Comparison of ENCODE assay signal across 8 mouse cellular contexts in genomic region chr7:17023701-17024100, GRCm38 (mm10). TPM values are rescaled to one million over a fixed set of nuclear protein-coding genes. Genes with fewer than 3 reads are reported as not detected.
DNase-seq lines count a peak whose midpoint lies in the region; ATAC-seq lines count a peak whose summit lies in the region.

No protein-coding gene starts in this region.

- peak overlapping the region; percentile 69 for H3K27ac ChIP-seq in heart, embryonic 10.5 days
- H3K27ac ChIP-seq in lung, embryonic 15.5 days = peak overlapping the region; percentile 77
- H3K27ac ChIP-seq in intestine, embryonic 15.5 days = peak overlapping the region; percentile 78; the same call in 1 of the 2 replicates

- no peak for DNase-seq in heart, embryonic 10.5 days (ENCODE audit: low spot score)
- no peak for DNase-seq in heart, postnatal 14 days
- no peak for DNase-seq in lung, postnatal 25 days (ENCODE audit: low spot score)
- no peak for DNase-seq in thymus, postnatal 0 days (ENCODE audit: low spot score)
- DNase-seq in cerebellum, postnatal 36 days = no peak

- 0 out of 2 replicates have a peak overlapping the region, but pooled peaks have one; percentile 73 for H3K4me2 ChIP-seq in lung, embryonic 15.5 days
- H3K4me2 ChIP-seq in intestine, embryonic 15.5 days (replicated peaks) = peak overlapping the region; percentile 74; the same call in 1 of the 2 replicates

- intact Hi-C loops in heart, postnatal 14 days (cut with DNase I) = no loop called here

- H3K36me3 ChIP-seq in heart, embryonic 10.5 days = peaks cover 63% of the 10 kb centered on the region
- H3K36me3 ChIP-seq in lung, embryonic 15.5 days = peaks cover 45% of the 10 kb centered on the region
- peaks cover 31% of the 10 kb centered on the region for H3K36me3 ChIP-seq in intestine, embryonic 15.5 days
- H3K36me3 ChIP-seq in megakaryocyte, embryonic 14.5 days (replicated peaks; ENCODE audit: low read length) = peaks cover 64% of the 10 kb centered on the region

- no peak for ATAC-seq in lung, embryonic 15.5 days (ENCODE audit: borderline replicate concordance, extremely low read depth, low FRiP score, low TSS enrichment)
- ATAC-seq in intestine, embryonic 15.5 days = no peak

- WGBS in heart, embryonic 10.5 days = 36% methylated on average over 4 of the region's 4 CpGs
- WGBS in lung, embryonic 15.5 days = 65% methylated on average over 4 of the region's 4 CpGs
- WGBS in intestine, embryonic 15.5 days = 64% methylated on average over 4 of the region's 4 CpGs

- H3K9me3 ChIP-seq in heart, embryonic 10.5 days = no peaks in the 10 kb centered on the region
- no peaks in the 10 kb centered on the region for H3K9me3 ChIP-seq in lung, embryonic 15.5 days
- no peaks in the 10 kb centered on the region for H3K9me3 ChIP-seq in intestine, embryonic 15.5 days
- no peaks in the 10 kb centered on the region for H3K9me3 ChIP-seq in megakaryocyte, embryonic 14.5 days

- H3K4me1 ChIP-seq in heart, embryonic 10.5 days = peaks cover 53% of the 10 kb centered on the region
- H3K4me1 ChIP-seq in lung, embryonic 15.5 days = peaks cover 45% of the 10 kb centered on the region
- H3K4me1 ChIP-seq in intestine, embryonic 15.5 days (replicated peaks) = peaks cover 39% of the 10 kb centered on the region
- peaks cover 85% of the 10 kb centered on the region for H3K4me1 ChIP-seq in megakaryocyte, embryonic 14.5 days

- no peaks in the 10 kb centered on the region for H3K27me3 ChIP-seq in heart, embryonic 10.5 days (ENCODE audit: insufficient read depth, poor library complexity, severe bottlenecking)
- H3K27me3 ChIP-seq in lung, embryonic 15.5 days = no peaks in the 10 kb centered on the region
- no peaks in the 10 kb centered on the region for H3K27me3 ChIP-seq in intestine, embryonic 15.5 days (replicated peaks)
- no peaks in the 10 kb centered on the region for H3K27me3 ChIP-seq in megakaryocyte, embryonic 14.5 days (replicated peaks)

- 0 out of 2 replicates have a peak overlapping the region, but pooled peaks have one; percentile 5 for H3K4me3 ChIP-seq in heart, embryonic 10.5 days
- H3K4me3 ChIP-seq in lung, embryonic 15.5 days = no peak overlapping the region
- no peak overlapping the region for H3K4me3 ChIP-seq in intestine, embryonic 15.5 days (replicated peaks)
- peak overlapping the region; percentile 44 for H3K4me3 ChIP-seq in megakaryocyte, embryonic 14.5 days (replicated peaks)

- 0 out of 2 replicates have a peak overlapping the region, but pooled peaks have one; percentile 11 for H3K9ac ChIP-seq in lung, embryonic 15.5 days
- H3K9ac ChIP-seq in intestine, embryonic 15.5 days = no peak overlapping the region

RNA-seq across cellular contexts. Expression of gene Ppp5c, which starts 4.0 kb away (rescaled TPM):
- polyA plus RNA-seq in heart, embryonic 10.5 days (2016; fragmentation: Nextera tagmentation; extraction: Ambion mirVana) = 112 and 124 TPM in 2 replicates
- total RNA-seq in heart, postnatal 14 days (2021) = 100 to 1,000 TPM; 101 to 108 TPM
- polyA plus RNA-seq in lung, embryonic 15.5 days (2015; fragmentation: Nextera tagmentation; extraction: Ambion mirVana) = 107 and 110 TPM in 2 replicates
- 81.5 and 89.5 TPM in 2 replicates for polyA plus RNA-seq in intestine, embryonic 15.5 days (2015; fragmentation: Nextera tagmentation; extraction: Ambion mirVana)
- polyA plus RNA-seq in megakaryocyte, embryonic 14.5 days (2012; ENCODE audit: insufficient read depth, low replicate concordance) = 55.6 and 70.0 TPM in 2 replicates
- polyA plus RNA-seq in thymus, postnatal 0 days (2015; fragmentation: Nextera tagmentation; extraction: Ambion mirVana) = 120 TPM in 2 replicates

RNA-seq across cellular contexts. Expression of gene Ccdc8, which starts 31.2 kb away (rescaled TPM):
- polyA plus RNA-seq in heart, embryonic 10.5 days (2016; fragmentation: Nextera tagmentation; extraction: Ambion mirVana) = 13.3 and 19.7 TPM in 2 replicates
- 10 to 100 TPM in 1 of 2 experiments, 1 to 10 TPM in 1; 9.8 to 10.3 TPM for total RNA-seq in heart, postnatal 14 days (2021)
- 34.9 and 35.9 TPM in 2 replicates for polyA plus RNA-seq in lung, embryonic 15.5 days (2015; fragmentation: Nextera tagmentation; extraction: Ambion mirVana)
- polyA plus RNA-seq in intestine, embryonic 15.5 days (2015; fragmentation: Nextera tagmentation; extraction: Ambion mirVana) = 28.1 and 29.0 TPM in 2 replicates
- 2.9 and 5.3 TPM in 2 replicates for polyA plus RNA-seq in megakaryocyte, embryonic 14.5 days (2012; ENCODE audit: insufficient read depth, low replicate concordance)
- 3.7 and 4.7 TPM in 2 replicates for polyA plus RNA-seq in thymus, postnatal 0 days (2015; fragmentation: Nextera tagmentation; extraction: Ambion mirVana)

RNA-seq across cellular contexts. Expression of gene Hif3a, which starts 38.5 kb away (rescaled TPM):
- polyA plus RNA-seq in heart, embryonic 10.5 days (2016; fragmentation: Nextera tagmentation; extraction: Ambion mirVana) = 18.2 and 31.3 TPM in 2 replicates
- 1 to 10 TPM; 4.9 to 5.4 TPM for total RNA-seq in heart, postnatal 14 days (2021)
- 37.6 and 41.5 TPM in 2 replicates for polyA plus RNA-seq in lung, embryonic 15.5 days (2015; fragmentation: Nextera tagmentation; extraction: Ambion mirVana)
- 66.7 and 71.4 TPM in 2 replicates for polyA plus RNA-seq in intestine, embryonic 15.5 days (2015; fragmentation: Nextera tagmentation; extraction: Ambion mirVana)
- polyA plus RNA-seq in megakaryocyte, embryonic 14.5 days (2012; ENCODE audit: insufficient read depth, low replicate concordance) = 3.3 and 5.6 TPM in 2 replicates
- 1.5 and 2.4 TPM in 2 replicates for polyA plus RNA-seq in thymus, postnatal 0 days (2015; fragmentation: Nextera tagmentation; extraction: Ambion mirVana)

RNA-seq across cellular contexts. Expression of gene Gm42372, which starts 40.8 kb away (rescaled TPM):
- polyA plus RNA-seq in heart, embryonic 10.5 days (2016; fragmentation: Nextera tagmentation; extraction: Ambion mirVana) = 0.22 and 0.24 TPM in 2 replicates
- under 1 TPM; 0.07 TPM for total RNA-seq in heart, postnatal 14 days (2021)
- 0.16 and 0.17 TPM in 2 replicates for polyA plus RNA-seq in lung, embryonic 15.5 days (2015; fragmentation: Nextera tagmentation; extraction: Ambion mirVana)
- 0.28 and 0.44 TPM in 2 replicates for polyA plus RNA-seq in intestine, embryonic 15.5 days (2015; fragmentation: Nextera tagmentation; extraction: Ambion mirVana)
- polyA plus RNA-seq in megakaryocyte, embryonic 14.5 days (2012; ENCODE audit: insufficient read depth, low replicate concordance) = 0.06 and 1.4 TPM in 2 replicates
- polyA plus RNA-seq in thymus, postnatal 0 days (2015; fragmentation: Nextera tagmentation; extraction: Ambion mirVana) = 0.33 and 0.49 TPM in 2 replicates

RNA-seq across cellular contexts. Expression of gene Psg16, which starts 50.1 kb away (rescaled TPM):
- 0.03 and 0.04 TPM in 2 replicates for polyA plus RNA-seq in heart, embryonic 10.5 days (2016; fragmentation: Nextera tagmentation; extraction: Ambion mirVana)
- total RNA-seq in heart, postnatal 14 days (2021) = under 1 TPM; 0.05 TPM
- polyA plus RNA-seq in lung, embryonic 15.5 days (2015; fragmentation: Nextera tagmentation; extraction: Ambion mirVana) = 0.10 and 0.19 TPM in 2 replicates
- 0.40 and 0.42 TPM in 2 replicates for polyA plus RNA-seq in intestine, embryonic 15.5 days (2015; fragmentation: Nextera tagmentation; extraction: Ambion mirVana)
- not detected in 2 replicates for polyA plus RNA-seq in megakaryocyte, embryonic 14.5 days (2012; ENCODE audit: insufficient read depth, low replicate concordance)
- 0.05 and 0.08 TPM in 2 replicates for polyA plus RNA-seq in thymus, postnatal 0 days (2015; fragmentation: Nextera tagmentation; extraction: Ambion mirVana)

Comparison
In these comparisons a context has a peak if more than half of its experiments do, and no peak if none do; other contexts are left out.
1. H3K4me3 ChIP-seq: peak in heart, embryonic 10.5 days (single experiment) and megakaryocyte, embryonic 14.5 days (single experiment); none in lung, embryonic 15.5 days (single experiment) and intestine, embryonic 15.5 days (single experiment).
2. Peak in every context shown above with its lines, with median percentiles within 50 percentile points of each other: H3K27ac ChIP-seq.